Comparison of ENCODE assay signal across 9 mouse cellular contexts in genomic region chr14:51358111-51358982, GRCm38 (mm10). TPM values are rescaled to one million over a fixed set of nuclear protein-coding genes. Genes with fewer than 3 reads are reported as not detected.
DNase-seq lines count a peak whose midpoint lies in the region; ATAC-seq lines count a peak whose summit lies in the region.
"Had no signal": no experiment of that assay in that cellular context is flagged by ENCODE, and none has a peak within 500 bp of the region (broad histone marks: within the 10 kb centered on the region; RNA-seq: fewer than 3 reads in every experiment).

No protein-coding gene starts in this region.

- DNase-seq in lung, postnatal 14 days: no peak
- DNase-seq in left cerebral cortex, postnatal 4 days: peak; percentile 5
- no peak for DNase-seq in urinary bladder, postnatal 4 days (ENCODE audit: low spot score in 2 of 2)

- no peaks in the 10 kb centered on the region for H3K9me3 ChIP-seq in lung, embryonic 16.5 days (ENCODE audit: control insufficient read depth, low read length)
- H3K9me3 ChIP-seq in embryonic facial prominence, embryonic 12.5 days: no peaks in the 10 kb centered on the region
- H3K9me3 ChIP-seq in hindbrain, embryonic 13.5 days: no peaks in the 10 kb centered on the region
- no peaks in the 10 kb centered on the region for H3K9me3 ChIP-seq in neural tube, embryonic 13.5 days

- peak overlapping the region; percentile 90 for H3K4me2 ChIP-seq in lung, embryonic 16.5 days (ENCODE audit: low read depth, low read length)
- H3K4me2 ChIP-seq in embryonic facial prominence, embryonic 12.5 days (replicated peaks): peak overlapping the region; percentile 86
- peak overlapping the region; percentile 84 for H3K4me2 ChIP-seq in hindbrain, embryonic 13.5 days
- peak overlapping the region; percentile 86 for H3K4me2 ChIP-seq in neural tube, embryonic 13.5 days

- H3K27ac ChIP-seq in lung, embryonic 16.5 days (ENCODE audit: low read length): no peak overlapping the region
- H3K27ac ChIP-seq in embryonic facial prominence, embryonic 12.5 days: no peak overlapping the region
- H3K27ac ChIP-seq in hindbrain, embryonic 13.5 days: no peak overlapping the region
- no peak overlapping the region for H3K27ac ChIP-seq in neural tube, embryonic 13.5 days (replicated peaks)

- 4% methylated on average over 51 of the region's 75 CpGs for WGBS in lung, embryonic 16.5 days
- WGBS in embryonic facial prominence, embryonic 12.5 days: 7% methylated on average over 57 of the region's 75 CpGs
- WGBS in hindbrain, embryonic 13.5 days: 4% methylated on average over 66 of the region's 75 CpGs
- WGBS in neural tube, embryonic 13.5 days: 5% methylated on average over 71 of the region's 75 CpGs

- no peaks in the 10 kb centered on the region for H3K4me1 ChIP-seq in lung, embryonic 16.5 days (replicated peaks; ENCODE audit: control insufficient read depth, insufficient read depth, low read length)
- H3K4me1 ChIP-seq in embryonic facial prominence, embryonic 12.5 days: no peaks in the 10 kb centered on the region
- H3K4me1 ChIP-seq in hindbrain, embryonic 13.5 days (replicated peaks): peaks cover 3% of the 10 kb centered on the region; the same call in 1 of the 2 replicates
- H3K4me1 ChIP-seq in neural tube, embryonic 13.5 days (replicated peaks): no peaks in the 10 kb centered on the region; the same call in 1 of the 2 replicates

- H3K36me3 ChIP-seq in lung, embryonic 16.5 days (ENCODE audit: control insufficient read depth, insufficient read depth, low read length): no peaks in the 10 kb centered on the region
- no peaks in the 10 kb centered on the region for H3K36me3 ChIP-seq in embryonic facial prominence, embryonic 12.5 days
- no peaks in the 10 kb centered on the region for H3K36me3 ChIP-seq in hindbrain, embryonic 13.5 days
- no peaks in the 10 kb centered on the region for H3K36me3 ChIP-seq in neural tube, embryonic 13.5 days

- peak overlapping the region; percentile 52 for H3K4me3 ChIP-seq in lung, embryonic 16.5 days (ENCODE audit: low read length)
- H3K4me3 ChIP-seq in embryonic facial prominence, embryonic 12.5 days: peak overlapping the region; percentile 47
- peak overlapping the region; percentile 57 for H3K4me3 ChIP-seq in hindbrain, embryonic 13.5 days
- H3K4me3 ChIP-seq in neural tube, embryonic 13.5 days: peak overlapping the region; percentile 57

- peaks cover 2% of the 10 kb centered on the region; the same call in 1 of the 2 replicates for H3K27me3 ChIP-seq in lung, embryonic 16.5 days (ENCODE audit: control insufficient read depth, insufficient read depth, low read depth, low read length)
- H3K27me3 ChIP-seq in embryonic facial prominence, embryonic 12.5 days: peaks cover 11% of the 10 kb centered on the region; the same call in 1 of the 2 replicates
- H3K27me3 ChIP-seq in hindbrain, embryonic 13.5 days: peaks cover 7% of the 10 kb centered on the region
- H3K27me3 ChIP-seq in neural tube, embryonic 13.5 days: peaks cover 3% of the 10 kb centered on the region

- peak overlapping the region; percentile 62 for H3K9ac ChIP-seq in lung, embryonic 16.5 days (ENCODE audit: low read length)
- peak overlapping the region; percentile 67 for H3K9ac ChIP-seq in embryonic facial prominence, embryonic 12.5 days
- peak overlapping the region; percentile 77 for H3K9ac ChIP-seq in hindbrain, embryonic 13.5 days
- H3K9ac ChIP-seq in neural tube, embryonic 13.5 days: peak overlapping the region; percentile 76

- peak; percentile 76 for ATAC-seq in lung, embryonic 16.5 days (ENCODE audit: low read depth)
- peak; percentile 41 for ATAC-seq in embryonic facial prominence, embryonic 12.5 days (ENCODE audit: insufficient number of reproducible peaks, insufficient read depth, low FRiP score, low TSS enrichment)
- ATAC-seq in hindbrain, embryonic 13.5 days (ENCODE audit: low FRiP score): peak; percentile 92
- peak; percentile 92 for ATAC-seq in neural tube, embryonic 13.5 days (ENCODE audit: low read depth)
- no peak for ATAC-seq in megakaryocyte-erythroid progenitor cell, adult 5-6 weeks (replicated peaks; ENCODE audit: low FRiP score, low TSS enrichment, poor library complexity, severe bottlenecking)

- intact Hi-C loops in left cerebral cortex, postnatal 4 days (cut with DNase I): no loop called here

RNA-seq across cellular contexts. Expression of gene Gm7247, which starts 3.2 kb away (rescaled TPM):
- polyA plus RNA-seq in lung, embryonic 16.5 days (2015; fragmentation: Nextera tagmentation; extraction: Ambion mirVana): not detected in 2 replicates
- not detected in 2 replicates for polyA plus RNA-seq in embryonic facial prominence, embryonic 12.5 days (2016; fragmentation: Nextera tagmentation; extraction: Ambion mirVana)
- polyA plus RNA-seq in hindbrain, embryonic 13.5 days (2015; fragmentation: Nextera tagmentation; extraction: Ambion mirVana): not detected in 2 replicates
- total RNA-seq in left cerebral cortex, postnatal 4 days (2021): not detected
- not detected in 2 replicates for polyA plus RNA-seq in neural tube, embryonic 13.5 days (2015; fragmentation: Nextera tagmentation; extraction: Ambion mirVana)
- not detected in 2 replicates for total RNA-seq in megakaryocyte-erythroid progenitor cell, adult 5-6 weeks (2014; fragmentation: Nextera tagmentation)
- total RNA-seq in megakaryocyte-erythroid progenitor cell, adult 5-6 weeks (2017): not detected in 2 replicates
- polyA plus RNA-seq: spleen, adult 2 months had no signal

RNA-seq across cellular contexts. Expression of gene Vmn2r88, which starts 52.3 kb away (rescaled TPM):
- not detected in 2 replicates for polyA plus RNA-seq in lung, embryonic 16.5 days (2015; fragmentation: Nextera tagmentation; extraction: Ambion mirVana)
- polyA plus RNA-seq in embryonic facial prominence, embryonic 12.5 days (2016; fragmentation: Nextera tagmentation; extraction: Ambion mirVana): not detected in 2 replicates
- not detected in 2 replicates for polyA plus RNA-seq in hindbrain, embryonic 13.5 days (2015; fragmentation: Nextera tagmentation; extraction: Ambion mirVana)
- not detected for total RNA-seq in left cerebral cortex, postnatal 4 days (2021)
- polyA plus RNA-seq in neural tube, embryonic 13.5 days (2015; fragmentation: Nextera tagmentation; extraction: Ambion mirVana): not detected in 2 replicates
- not detected in 2 replicates for total RNA-seq in megakaryocyte-erythroid progenitor cell, adult 5-6 weeks (2014; fragmentation: Nextera tagmentation)
- total RNA-seq in megakaryocyte-erythroid progenitor cell, adult 5-6 weeks (2017): not detected in 2 replicates
- polyA plus RNA-seq: spleen, adult 2 months had no signal
